9 mouse cellular contexts compared by ENCODE assay signal in the genomic region with DNA sequence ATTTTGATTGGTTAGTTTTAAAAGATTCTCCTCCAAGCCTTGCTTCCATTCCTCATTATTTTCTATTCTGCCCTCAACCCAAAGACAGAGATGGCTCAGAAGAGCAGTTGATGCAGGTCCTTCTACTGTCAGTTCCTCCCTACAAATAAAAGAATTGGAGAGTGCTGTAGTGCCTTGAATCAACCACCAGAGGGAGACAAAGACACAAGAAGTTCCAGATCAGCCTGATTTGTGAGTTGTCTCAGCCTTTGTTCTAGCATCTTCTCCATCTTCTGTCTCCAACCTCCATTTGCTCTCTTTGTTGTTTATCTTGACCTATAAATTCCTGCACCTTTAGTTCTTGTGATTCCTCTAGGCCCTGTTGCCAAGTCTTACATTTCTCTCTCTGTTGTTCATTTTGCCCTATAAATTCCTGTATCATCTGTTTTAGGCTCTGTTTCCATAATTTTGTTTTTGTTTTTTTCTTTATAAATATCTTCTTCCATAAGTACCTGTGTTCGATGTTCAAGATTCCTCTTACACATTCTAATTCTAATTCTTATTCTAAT. TPM values are rescaled to one million over a fixed set of nuclear protein-coding genes. Genes with fewer than 3 reads are reported as not detected.
DNase-seq lines count a peak whose midpoint lies in the region; ATAC-seq and TF ChIP-seq lines count a peak whose summit lies in the region.
"Had no signal": no experiment of that assay in that cellular context is flagged by ENCODE, and none has a peak within 500 bp of the region (broad histone marks: within the 10 kb centered on the region; RNA-seq: fewer than 3 reads in every experiment).

No protein-coding gene starts in this region.

- no peak for DNase-seq in gastrocnemius, adult 2 months
- DNase-seq in gastrocnemius, postnatal 36 days: no peak
- peak; percentile 34 for DNase-seq in thymus, adult 2 months
- no peak for DNase-seq in thymus, adult 18-20 months
- peak; percentile 14 to 48 for DNase-seq in cerebellum, postnatal 25 days
- DNase-seq in kidney, postnatal 0 days (ENCODE audit: low spot score): peak; percentile 80
- no peak for DNase-seq in urinary bladder, postnatal 4 days (ENCODE audit: low spot score in 2 of 2)

- H3K4me2 ChIP-seq in kidney, postnatal 0 days (ENCODE audit: low read length): no peak overlapping the region
- H3K4me2 ChIP-seq: limb, embryonic 12.5 days had no signal

- no peaks in the 10 kb centered on the region for H3K27me3 ChIP-seq in thymus, adult 2 months (ENCODE audit: control insufficient read depth, insufficient read depth, low read length)
- no peaks in the 10 kb centered on the region for H3K27me3 ChIP-seq in kidney, postnatal 0 days (ENCODE audit: insufficient read depth, low read length)
- H3K27me3 ChIP-seq: limb, embryonic 12.5 days had no signal

- H3K9ac ChIP-seq in kidney, postnatal 0 days (ENCODE audit: low read depth, low read length): no peak overlapping the region
- H3K9ac ChIP-seq: limb, embryonic 12.5 days had no signal

- H3K4me3 ChIP-seq in gastrocnemius, adult 2 months: no peak overlapping the region
- H3K4me3 ChIP-seq in thymus, adult 2 months (ENCODE audit: control insufficient read depth, insufficient read depth, low read length): no peak overlapping the region
- H3K4me3 ChIP-seq in kidney, postnatal 0 days (replicated peaks; ENCODE audit: low read depth, low read length): no peak overlapping the region
- H3K4me3 ChIP-seq: limb, embryonic 12.5 days had no signal

- no peak for ATAC-seq in kidney, postnatal 0 days (replicated peaks; ENCODE audit: low FRiP score, low read depth)
- ATAC-seq in megakaryocyte-erythroid progenitor cell, adult 5-6 weeks (replicated peaks; ENCODE audit: low FRiP score, low TSS enrichment, poor library complexity, severe bottlenecking): peak; percentile 87

- TF ChIP-seq POLR2A in thymus, adult 2 months (IDR thresholded peaks at IDR 0.05; ENCODE audit: control insufficient read depth, extremely low read depth, insufficient read depth, low read length, poor library complexity): no peak

- H3K36me3 ChIP-seq in thymus, adult 2 months (ENCODE audit: control insufficient read depth, insufficient read depth, low read length): no peaks in the 10 kb centered on the region
- no peaks in the 10 kb centered on the region for H3K36me3 ChIP-seq in kidney, postnatal 0 days (ENCODE audit: insufficient read depth, low read length)
- H3K36me3 ChIP-seq: limb, embryonic 12.5 days had no signal

- H3K9me3 ChIP-seq in kidney, postnatal 0 days (replicated peaks; ENCODE audit: low read length): no peaks in the 10 kb centered on the region
- H3K9me3 ChIP-seq: limb, embryonic 12.5 days had no signal

- TF ChIP-seq CTCF in gastrocnemius, adult 2 months (IDR thresholded peaks at IDR 0.05): peak; percentile 89
- no peak for TF ChIP-seq CTCF in thymus, adult 2 months (IDR thresholded peaks at IDR 0.05; ENCODE audit: borderline replicate concordance, control insufficient read depth, extremely low read depth, insufficient read depth, low read length, poor library complexity)
- TF ChIP-seq CTCF in kidney, postnatal 0 days (IDR thresholded peaks at IDR 0.05; ENCODE audit: low read depth): peak; percentile 96

- 74% methylated on average over 1 of the region's 1 CpGs for WGBS in thymus, adult 2 months
- 67% methylated on average over 1 of the region's 1 CpGs for WGBS in kidney, postnatal 0 days

- no peak overlapping the region for H3K27ac ChIP-seq in gastrocnemius, adult 2 months
- no peak overlapping the region for H3K27ac ChIP-seq in thymus, adult 2 months (ENCODE audit: control insufficient read depth, insufficient read depth, low read length)
- H3K27ac ChIP-seq in kidney, postnatal 0 days: no peak overlapping the region
- H3K27ac ChIP-seq: limb, embryonic 12.5 days had no signal

- 0 out of 2 replicates have a peak, but pooled peaks cover 4% of the 10 kb centered on the region for H3K4me1 ChIP-seq in thymus, adult 2 months (replicated peaks; ENCODE audit: control insufficient read depth, insufficient read depth, low read length)
- no peaks in the 10 kb centered on the region for H3K4me1 ChIP-seq in kidney, postnatal 0 days (replicated peaks; ENCODE audit: insufficient read depth, low read length)
- H3K4me1 ChIP-seq: limb, embryonic 12.5 days had no signal

- intact Hi-C loops in gastrocnemius, adult 2 months (cut with DNase I): no loop called here
- intact Hi-C loops in gastrocnemius, postnatal 36 days (cut with DNase I): no loop called here

RNA-seq across cellular contexts. Expression of gene Ins2, which starts 6.2 kb away (rescaled TPM):
- total RNA-seq in gastrocnemius, adult 2 months (2021): not detected
- total RNA-seq in gastrocnemius, postnatal 36 days (2021): not detected
- 4.2 and 6.6 TPM in 2 replicates for polyA plus RNA-seq in thymus, adult 2 months (2012; rRNA removed)
- not detected in 2 replicates for polyA plus RNA-seq in kidney, postnatal 0 days (2015; fragmentation: Nextera tagmentation; extraction: Ambion mirVana)
- total RNA-seq in megakaryocyte-erythroid progenitor cell, adult 5-6 weeks (2014; fragmentation: Nextera tagmentation): not detected in 2 replicates
- total RNA-seq in megakaryocyte-erythroid progenitor cell, adult 5-6 weeks (2017): not detected in 2 replicates
- polyA plus RNA-seq: limb, embryonic 12.5 days had no signal

Comparison
In these comparisons a context has a peak if more than half of its experiments do, and no peak if none do; other contexts are left out.
1. DNase-seq: peak in thymus, adult 2 months (single experiment), cerebellum, postnatal 25 days (2 of 2) and kidney, postnatal 0 days (single experiment); none in gastrocnemius, adult 2 months (single experiment), gastrocnemius, postnatal 36 days (0 of 2), thymus, adult 18-20 months (0 of 2) and urinary bladder, postnatal 4 days (0 of 2).